23 mouse cellular contexts compared by ENCODE assay signal in genomic region chr19:59263171-59263570, GRCm38 (mm10). TPM values are rescaled to one million over a fixed set of nuclear protein-coding genes. Genes with fewer than 3 reads are reported as not detected.
DNase-seq lines count a peak whose midpoint lies in the region; ATAC-seq and TF ChIP-seq lines count a peak whose summit lies in the region.
"Had no signal": no experiment of that assay in that cellular context is flagged by ENCODE, and none has a peak within 500 bp of the region (broad histone marks: within the 10 kb centered on the region; RNA-seq: fewer than 3 reads in every experiment).

No protein-coding gene starts in this region.

- H3K4me2 ChIP-seq in midbrain, embryonic 15.5 days: peak overlapping the region; percentile 0; the same call in 1 of the 2 replicates
- no peak overlapping the region for H3K4me2 ChIP-seq in midbrain, embryonic 14.5 days (ENCODE audit: low read length)
- H3K4me2 ChIP-seq: hindbrain, embryonic 12.5 days had no signal

- peak; percentile 21 to 26 for DNase-seq in cerebellum, postnatal 10 days
- DNase-seq in cerebellum, adult 2 months: no peak
- peak; percentile 23 to 24 for DNase-seq in layer of hippocampus, adult 2 months (ENCODE audit: low spot score in 2 of 2)
- DNase-seq in layer of hippocampus, adult 11-12 months (ENCODE audit: low spot score): no peak
- no peak for DNase-seq in midbrain, embryonic 14.5 days
- DNase-seq in brain, adult 2 months (ENCODE audit: low read depth, low spot score): peak; percentile 46
- DNase-seq: adrenal gland, adult 8-10 months; adrenal gland, postnatal 36 days; B cell, adult 2 months; cerebellum, adult 11-12 months; cerebellum, adult 9-11 months; gastrocnemius, postnatal 36 days; heart, adult 11 months; heart, postnatal 10 days; heart, postnatal 4 days had no signal

- no peak overlapping the region for H3K4me3 ChIP-seq in cerebellum, adult 2 months (replicated peaks; ENCODE audit: insufficient read depth, low read depth, low read length)
- H3K4me3 ChIP-seq in layer of hippocampus, adult 2 months: no peak overlapping the region
- no peak overlapping the region for H3K4me3 ChIP-seq in midbrain, embryonic 15.5 days
- H3K4me3 ChIP-seq in midbrain, embryonic 14.5 days (replicated peaks; ENCODE audit: low read depth, low read length): no peak overlapping the region
- H3K4me3 ChIP-seq: embryonic facial prominence, embryonic 10.5 days; hindbrain, embryonic 12.5 days had no signal

- H3K9ac ChIP-seq in midbrain, embryonic 15.5 days: no peak overlapping the region
- no peak overlapping the region for H3K9ac ChIP-seq in midbrain, embryonic 14.5 days (replicated peaks; ENCODE audit: low read length)
- H3K9ac ChIP-seq: hindbrain, embryonic 12.5 days had no signal

- no peak for TF ChIP-seq POLR2A in cerebellum, adult 2 months (IDR thresholded peaks at IDR 0.05; ENCODE audit: borderline replicate concordance, insufficient read depth, low read length)

- no peak overlapping the region for H3K27ac ChIP-seq in cerebellum, adult 2 months (ENCODE audit: insufficient read depth, low read length)
- H3K27ac ChIP-seq in layer of hippocampus, adult 2 months: no peak overlapping the region
- H3K27ac ChIP-seq in midbrain, embryonic 15.5 days: no peak overlapping the region
- H3K27ac ChIP-seq in midbrain, embryonic 14.5 days (replicated peaks; ENCODE audit: low read depth, low read length): no peak overlapping the region
- H3K27ac ChIP-seq: embryonic facial prominence, embryonic 10.5 days; hindbrain, embryonic 12.5 days had no signal

- no peak for ATAC-seq in midbrain, embryonic 15.5 days (replicated peaks)
- no peak for ATAC-seq in midbrain, embryonic 14.5 days (ENCODE audit: low FRiP score, low TSS enrichment)
- ATAC-seq: CD4-positive, CD25-positive, alpha-beta regulatory T cell, adult 4 months; hindbrain, embryonic 16.5 days had no signal

- H3K4me1 ChIP-seq in cerebellum, adult 2 months (ENCODE audit: control insufficient read depth, insufficient read depth, low read length): no peaks in the 10 kb centered on the region
- peaks cover 33% of the 10 kb centered on the region for H3K4me1 ChIP-seq in midbrain, embryonic 15.5 days
- H3K4me1 ChIP-seq in midbrain, embryonic 14.5 days (ENCODE audit: control insufficient read depth, insufficient read depth, low read length): peaks cover 23% of the 10 kb centered on the region; the same call in 1 of the 2 replicates

- H3K9me3 ChIP-seq in midbrain, embryonic 15.5 days: no peaks in the 10 kb centered on the region
- no peaks in the 10 kb centered on the region for H3K9me3 ChIP-seq in midbrain, embryonic 14.5 days (ENCODE audit: control insufficient read depth, low read length)
- H3K9me3 ChIP-seq: embryonic facial prominence, embryonic 10.5 days; G1E; hindbrain, embryonic 12.5 days had no signal

- no peaks in the 10 kb centered on the region for H3K27me3 ChIP-seq in cerebellum, adult 2 months (ENCODE audit: control insufficient read depth, insufficient read depth, low read length)
- H3K27me3 ChIP-seq in midbrain, embryonic 15.5 days (replicated peaks): peaks cover 20% of the 10 kb centered on the region
- peaks cover 28% of the 10 kb centered on the region; the same call in 1 of the 2 replicates for H3K27me3 ChIP-seq in midbrain, embryonic 14.5 days (ENCODE audit: control insufficient read depth, insufficient read depth, low read length)

- WGBS in cerebellum, adult 2 months: 54% methylated on average over 9 of the region's 9 CpGs
- WGBS in midbrain, embryonic 15.5 days: 87% methylated on average over 9 of the region's 9 CpGs
- 92% methylated on average over 9 of the region's 9 CpGs for WGBS in midbrain, embryonic 14.5 days

- TF ChIP-seq CTCF in cerebellum, adult 2 months (IDR thresholded peaks at IDR 0.05; ENCODE audit: borderline replicate concordance, insufficient read depth, low read depth, low read length): no peak
- no peak for TF ChIP-seq CTCF in layer of hippocampus, adult 2 months (conservative IDR thresholded peaks at IDR 0.05)

- no peaks in the 10 kb centered on the region for H3K36me3 ChIP-seq in midbrain, embryonic 15.5 days (replicated peaks)
- no peaks in the 10 kb centered on the region for H3K36me3 ChIP-seq in midbrain, embryonic 14.5 days (ENCODE audit: control insufficient read depth, insufficient read depth, low read length)
- H3K36me3 ChIP-seq: embryonic facial prominence, embryonic 10.5 days; G1E; hindbrain, embryonic 12.5 days had no signal

RNA-seq across cellular contexts. Expression of gene Slc18a2, which starts 2.5 kb away (rescaled TPM):
- polyA plus RNA-seq in cerebellum, adult 2 months (2012; rRNA removed): 5.1 and 5.2 TPM in 2 replicates
- 1 to 10 TPM; 1.2 to 1.4 TPM for total RNA-seq in layer of hippocampus, adult 2 months (2021)
- 21.8 and 28.3 TPM in 2 replicates for polyA plus RNA-seq in midbrain, embryonic 15.5 days (2015; fragmentation: Nextera tagmentation; extraction: Ambion mirVana)
- polyA plus RNA-seq in midbrain, embryonic 14.5 days (2014; fragmentation: Nextera tagmentation; extraction: Ambion mirVana): 18.9 and 23.0 TPM in 2 replicates

RNA-seq across cellular contexts. Expression of gene Kcnk18, which starts 44.2 kb away (rescaled TPM):
- 0.03 TPM in 1 of 2 replicates, not detected in the other for polyA plus RNA-seq in cerebellum, adult 2 months (2012; rRNA removed)
- not detected for total RNA-seq in layer of hippocampus, adult 2 months (2021)
- not detected in 2 replicates for polyA plus RNA-seq in midbrain, embryonic 15.5 days (2015; fragmentation: Nextera tagmentation; extraction: Ambion mirVana)
- polyA plus RNA-seq in midbrain, embryonic 14.5 days (2014; fragmentation: Nextera tagmentation; extraction: Ambion mirVana): not detected in 2 replicates
- total RNA-seq: adrenal gland, adult 8-10 months; adrenal gland, postnatal 36 days; gastrocnemius, adult 8-10 months; gastrocnemius, postnatal 36 days; heart, postnatal 10 days; heart, postnatal 4 days had no signal
- polyA plus RNA-seq: CD4-positive, CD25-positive, alpha-beta regulatory T cell, adult 4 months; G1E; heart, embryonic 14.5 days; hindbrain, embryonic 12.5 days had no signal

RNA-seq across cellular contexts. Expression of gene Rps12-ps3, which starts 58.9 kb away (rescaled TPM):
- 71.7 and 84.0 TPM in 2 replicates for polyA plus RNA-seq in cerebellum, adult 2 months (2012; rRNA removed)
- total RNA-seq in layer of hippocampus, adult 2 months (2021): 100 to 1,000 TPM; 249 to 342 TPM
- polyA plus RNA-seq in midbrain, embryonic 15.5 days (2015; fragmentation: Nextera tagmentation; extraction: Ambion mirVana): 7.3 and 8.0 TPM in 2 replicates
- polyA plus RNA-seq in midbrain, embryonic 14.5 days (2014; fragmentation: Nextera tagmentation; extraction: Ambion mirVana): 26.3 and 29.8 TPM in 2 replicates

Comparison
In these comparisons a context has a peak if more than half of its experiments do, and no peak if none do; other contexts are left out.
1. DNase-seq: peak in cerebellum, postnatal 10 days (2 of 2), layer of hippocampus, adult 2 months (2 of 2) and brain, adult 2 months (single experiment); none in cerebellum, adult 2 months (0 of 2), layer of hippocampus, adult 11-12 months (single experiment) and midbrain, embryonic 14.5 days (single experiment).